Mouse (Mus musculus) T-helper 17 cell (primary cell): Measurements from ENCODE around the gene Gse1.

ENCODE experiments used
- in situ Hi-C, 2 experiments: fragments of 300-600 bp; cut with MboI, MseI; formaldehyde crosslinking; loops; 1 replicate in 1 of 2; 2 replicates in 1 of 2; pipeline ENCODE4 v1.15.1; 2025; ENCODE audit warnings: high pct_unique_total_duplicates in 2 of 2

The Gse1 gene

DNA sequence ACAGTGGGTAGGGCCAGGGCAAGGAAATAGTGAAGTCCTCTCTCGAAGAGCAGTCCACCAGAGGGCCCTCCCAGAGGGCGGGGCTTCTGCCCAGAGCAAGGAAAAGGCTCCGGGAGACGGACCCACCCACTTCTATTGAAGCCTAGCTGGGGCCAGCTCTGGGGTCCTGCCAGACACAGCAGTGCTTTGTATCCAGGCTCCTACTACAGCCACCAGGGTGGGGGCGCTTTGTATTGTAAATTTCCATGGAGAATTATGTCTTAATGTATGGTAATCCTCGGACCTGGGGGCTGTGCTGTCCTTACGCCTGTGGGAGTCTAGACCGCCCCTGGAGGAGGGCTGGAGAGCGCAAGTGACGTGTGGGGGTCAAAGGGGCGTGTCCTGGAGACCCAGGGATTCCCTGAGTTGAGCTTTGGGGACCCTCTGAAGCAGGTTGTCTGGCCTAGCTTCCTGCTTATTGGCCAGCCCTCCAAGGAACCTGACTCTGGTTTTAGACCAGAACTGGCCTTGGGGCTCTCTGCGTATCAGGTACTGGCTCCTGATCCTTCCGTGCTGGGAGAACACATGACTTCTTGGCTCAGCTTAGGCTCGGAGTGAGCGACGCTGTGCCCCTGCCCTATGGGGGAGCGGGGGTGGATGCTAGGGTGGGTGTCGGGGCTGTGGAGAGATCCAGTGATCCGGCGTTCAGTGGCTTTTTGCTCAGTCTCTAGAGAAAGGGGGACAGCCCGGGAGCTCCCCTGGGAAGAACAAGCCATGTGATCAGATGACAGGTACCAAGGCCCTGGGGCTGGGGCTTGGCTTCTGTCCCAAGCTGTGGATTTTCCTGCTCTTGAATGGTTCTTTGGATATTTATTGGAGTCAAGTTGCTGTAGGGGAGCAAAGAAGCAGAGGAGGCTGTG lies 281.1 kb downstream of the Gse1 start:
- in situ Hi-C loops, result no loop called here

DNA sequence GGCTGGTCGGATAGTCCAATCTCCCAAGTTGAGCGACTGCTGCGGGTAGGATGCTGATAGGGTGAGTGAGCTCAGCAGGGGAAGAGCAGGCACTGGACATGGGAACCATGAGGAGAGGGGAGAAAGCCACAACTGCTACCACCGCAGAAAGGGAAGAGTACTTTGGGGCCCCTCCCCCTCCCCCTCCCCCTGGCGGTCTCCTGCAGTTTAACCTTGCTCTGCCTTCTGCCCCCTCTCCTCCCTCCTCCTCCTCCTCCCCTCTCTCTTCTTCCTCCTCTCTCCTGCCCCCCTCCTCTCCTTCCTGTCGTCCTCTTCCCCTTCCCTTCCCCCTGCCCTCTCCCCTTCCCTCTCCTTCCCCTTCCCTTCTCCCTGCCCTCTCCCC lies 281.8 kb downstream of the Gse1 start:
- in situ Hi-C loops, result no loop called here

DNA sequence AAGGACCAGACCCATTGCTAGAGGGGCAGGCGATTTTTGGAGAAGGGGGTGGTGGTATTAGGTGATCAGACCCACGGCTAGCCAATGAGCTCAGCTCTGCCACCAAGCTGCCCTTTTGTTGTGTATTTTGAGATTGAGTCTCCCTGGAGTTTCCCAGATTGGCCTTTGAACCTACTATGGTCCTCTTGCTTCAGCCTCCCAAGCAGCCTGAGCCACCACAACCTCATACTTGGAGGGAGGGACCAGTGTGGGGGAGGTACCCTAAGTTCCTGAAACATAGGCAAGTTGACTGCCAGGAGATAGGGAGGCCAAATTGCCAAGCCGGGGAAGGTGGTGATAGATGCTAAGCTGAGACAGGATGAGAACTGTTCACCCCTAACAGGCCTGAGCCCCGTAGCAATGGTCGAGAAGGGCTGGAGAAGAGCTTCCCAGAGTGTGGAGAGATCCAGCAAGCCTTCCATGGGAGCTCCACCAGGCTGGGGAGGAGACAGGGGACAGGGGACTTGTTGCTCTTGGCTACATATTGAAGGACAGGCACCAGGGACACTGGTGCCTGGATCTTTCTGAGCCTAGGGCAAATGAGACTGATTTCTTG lies 282.7 kb downstream of the Gse1 start:
- in situ Hi-C loops, result no loop called here

DNA sequence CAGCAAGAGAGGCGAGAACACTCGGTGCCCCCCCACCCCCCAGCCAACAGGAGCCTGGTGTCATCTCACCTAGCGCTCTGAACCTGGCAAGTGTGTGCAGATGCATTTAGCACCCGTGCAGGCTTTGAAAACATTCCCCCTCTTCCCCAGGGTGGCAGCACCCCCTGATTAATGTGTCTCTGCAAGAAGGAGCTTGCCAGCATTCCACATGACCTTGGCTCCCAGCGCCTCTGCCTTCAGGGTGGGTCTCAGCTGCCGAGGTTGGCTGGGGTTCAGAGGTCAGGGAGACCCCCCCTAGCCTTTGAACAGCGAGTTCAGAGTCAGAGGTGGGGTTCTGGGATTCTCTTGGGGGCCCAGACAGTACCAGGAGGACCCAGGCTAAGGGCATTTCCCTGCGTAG lies 283.5 kb downstream of the Gse1 start:
- in situ Hi-C loops, result no loop called here

DNA sequence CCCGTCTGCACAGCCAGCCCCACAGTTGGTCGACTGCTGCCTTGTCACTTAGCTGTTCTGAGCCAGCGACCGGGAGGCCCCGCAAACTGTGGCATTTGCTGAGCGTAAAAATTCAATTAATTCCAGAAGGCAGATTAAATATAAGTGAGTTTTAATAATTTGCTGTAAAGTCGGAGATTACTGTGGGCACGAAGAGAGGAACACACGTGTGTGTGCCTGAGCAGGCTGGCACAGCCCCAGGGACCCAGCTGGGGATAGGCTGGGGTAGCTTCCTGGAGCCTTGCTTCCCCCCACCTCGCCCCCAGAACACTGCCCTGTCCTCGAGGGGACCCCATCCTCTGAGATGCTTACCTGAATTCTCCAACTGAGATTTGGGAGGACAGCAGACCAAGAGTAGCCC lies 284.1 kb downstream of the Gse1 start:
- in situ Hi-C loops, result no loop called here

DNA sequence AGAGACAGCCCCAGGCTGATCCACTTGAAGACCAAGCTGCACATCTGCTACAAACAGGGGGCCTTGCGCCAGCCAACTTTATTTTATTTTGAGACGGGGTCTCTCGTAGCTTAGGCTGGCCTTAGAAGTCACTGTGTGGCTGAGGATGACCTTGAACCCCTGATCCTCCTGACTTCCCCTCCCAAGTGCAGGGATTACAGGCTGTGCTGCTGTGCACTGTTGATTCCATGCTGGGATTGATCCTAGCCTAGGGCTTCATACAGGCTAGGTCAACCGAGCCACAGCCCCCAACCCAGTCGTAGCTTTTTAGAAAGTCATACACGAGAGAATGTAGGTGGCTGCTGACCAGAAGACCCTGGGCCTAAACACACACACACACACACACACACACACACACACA lies 284.9 kb downstream of the Gse1 start:
- in situ Hi-C loops, result no loop called here

DNA sequence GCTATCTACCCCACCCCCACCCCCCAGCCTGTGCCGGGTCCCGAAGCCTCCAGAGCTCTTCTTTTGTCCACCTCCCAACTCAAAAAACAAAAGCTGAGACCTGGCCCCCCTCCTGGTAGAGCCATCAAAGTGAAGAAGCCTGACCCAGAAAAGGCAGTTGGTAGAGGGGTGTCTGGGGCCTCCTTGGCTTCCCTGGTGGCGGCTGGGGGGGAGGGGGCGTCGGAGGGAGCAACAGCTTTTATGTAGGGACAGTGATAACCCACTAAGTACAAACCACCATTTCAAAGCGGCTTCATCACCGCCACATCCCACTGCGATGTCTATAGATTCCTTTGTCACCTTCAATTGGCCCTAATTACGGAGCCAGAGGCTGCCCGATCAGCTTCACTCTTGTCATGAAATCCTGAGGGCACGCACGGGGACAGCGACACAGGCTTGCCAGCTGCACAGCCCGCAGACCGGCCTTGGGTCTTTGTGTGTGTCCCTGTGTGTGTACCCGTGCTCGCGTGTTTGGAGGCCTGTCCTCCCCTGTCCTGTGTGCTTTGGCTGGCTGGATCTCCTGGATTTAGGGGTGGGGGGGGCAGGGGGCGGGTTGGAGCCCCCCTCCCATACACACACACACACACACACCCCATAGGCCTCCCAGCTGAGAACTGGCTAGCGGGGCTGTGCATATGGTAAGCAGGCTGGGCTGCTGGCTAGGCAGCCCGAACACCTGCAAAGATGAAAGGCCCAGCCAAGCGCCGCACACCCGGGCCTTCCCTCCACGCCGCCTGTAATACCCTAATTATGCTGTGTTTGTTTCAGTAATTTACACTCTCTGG lies 285.6 kb downstream of the Gse1 start:
- in situ Hi-C loops, result no loop called here

DNA sequence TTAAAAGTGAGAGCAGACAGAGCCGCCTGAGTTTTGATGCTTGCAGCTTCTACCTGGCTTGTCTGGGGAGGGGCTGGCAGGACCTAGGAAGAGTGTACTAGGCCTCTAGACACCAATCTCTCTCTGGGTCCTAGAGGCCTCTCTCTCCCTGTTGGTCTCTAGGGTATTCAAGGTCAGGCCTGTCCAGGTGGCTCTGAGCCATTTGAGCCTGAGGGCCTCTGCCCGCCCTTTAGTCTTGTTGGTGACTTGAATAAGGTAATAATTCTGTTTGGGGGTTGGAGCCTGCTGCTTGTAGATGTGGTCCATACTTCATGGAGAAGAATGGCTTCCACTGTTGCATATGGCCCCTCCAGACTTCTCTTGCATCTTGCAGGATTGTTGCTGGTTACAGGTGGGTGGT lies 287.0 kb downstream of the Gse1 start:
- in situ Hi-C loops, result no loop called here

DNA sequence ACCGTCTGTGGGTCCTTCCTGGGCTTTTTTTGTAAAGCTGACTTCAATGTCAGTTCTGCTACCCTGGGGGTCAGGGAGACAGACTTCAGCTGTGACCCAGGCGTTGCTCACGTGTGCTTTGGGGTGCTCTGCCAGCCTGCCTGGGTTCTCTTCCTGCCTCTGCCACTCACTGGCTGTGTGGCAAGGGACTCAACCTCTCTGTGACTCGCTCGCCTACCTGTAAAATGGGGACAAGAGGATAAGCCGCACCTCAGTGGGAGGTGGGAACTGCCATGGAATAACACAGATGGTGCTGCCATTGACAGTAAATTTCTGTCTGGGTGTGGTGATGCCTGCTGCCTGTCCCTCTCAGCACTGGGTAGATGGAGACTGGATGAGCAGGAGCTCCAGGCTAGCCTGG lies 287.4 kb downstream of the Gse1 start:
- in situ Hi-C loops, result no loop called here

DNA sequence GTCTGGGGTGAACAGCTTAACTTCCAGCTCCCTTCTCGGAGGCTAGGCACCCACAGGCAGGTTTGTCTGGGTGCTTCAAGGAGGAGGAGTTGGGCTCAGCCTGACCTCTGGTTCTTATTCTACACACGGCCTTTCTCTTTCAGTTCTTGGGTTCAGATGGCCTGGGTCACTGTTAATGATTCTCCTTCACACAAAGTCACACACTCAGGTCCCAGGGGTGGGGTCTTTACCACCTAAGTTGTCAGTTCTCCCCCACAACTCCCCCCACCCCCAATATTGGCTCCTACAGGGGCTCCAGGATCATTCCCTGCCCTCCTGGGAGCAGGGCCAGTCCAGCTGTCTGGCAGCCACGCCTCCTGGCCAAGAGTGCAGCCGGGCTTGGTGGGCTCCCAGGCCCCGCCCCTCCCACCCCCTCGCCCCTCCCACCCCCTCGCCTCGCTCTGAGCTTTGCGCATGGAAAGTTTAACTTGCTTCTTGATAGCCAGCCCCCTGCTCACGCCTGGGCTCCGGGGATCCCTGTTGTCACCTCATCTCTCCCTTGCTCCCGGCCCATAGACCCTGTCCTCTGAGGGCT lies 288.0 kb downstream of the Gse1 start:
- in situ Hi-C loops, result no loop called here

DNA sequence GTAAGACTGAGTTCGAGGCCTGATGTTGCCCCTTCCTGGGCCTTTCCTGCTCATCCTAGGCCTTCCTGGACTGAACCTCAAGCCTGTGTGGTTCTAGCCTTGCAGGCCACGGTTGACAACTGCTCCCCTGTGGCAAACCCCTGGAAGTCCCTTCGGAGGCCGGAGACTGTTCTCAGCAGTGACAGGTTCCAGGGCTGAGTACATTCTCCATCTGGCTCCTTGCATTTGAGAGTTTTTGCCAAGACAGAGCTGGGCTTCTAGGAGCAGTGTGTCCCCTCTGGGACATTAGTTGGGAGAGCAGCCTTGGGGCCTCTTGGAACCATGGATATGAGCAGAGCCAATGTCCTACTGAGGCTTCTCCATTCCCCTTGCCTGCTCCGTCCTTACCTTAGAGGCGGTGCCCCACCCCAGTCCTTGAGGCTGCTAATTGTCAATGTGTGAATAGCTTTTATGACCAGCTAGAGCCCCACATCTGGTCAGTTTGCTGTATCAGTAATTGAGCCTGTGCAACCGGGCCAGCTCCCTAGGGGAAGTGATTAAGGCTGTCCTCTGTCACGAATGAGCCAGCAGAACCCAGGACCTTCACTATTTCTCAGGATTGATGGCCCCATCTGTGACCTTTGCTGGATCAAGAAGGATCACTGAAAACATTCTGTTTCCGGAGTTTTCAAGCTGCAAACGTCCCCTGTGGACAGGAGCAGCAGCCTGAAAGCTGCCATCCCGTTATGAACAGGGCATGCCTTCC lies 289.6 kb downstream of the Gse1 start:
- in situ Hi-C loops, result no loop called here

DNA sequence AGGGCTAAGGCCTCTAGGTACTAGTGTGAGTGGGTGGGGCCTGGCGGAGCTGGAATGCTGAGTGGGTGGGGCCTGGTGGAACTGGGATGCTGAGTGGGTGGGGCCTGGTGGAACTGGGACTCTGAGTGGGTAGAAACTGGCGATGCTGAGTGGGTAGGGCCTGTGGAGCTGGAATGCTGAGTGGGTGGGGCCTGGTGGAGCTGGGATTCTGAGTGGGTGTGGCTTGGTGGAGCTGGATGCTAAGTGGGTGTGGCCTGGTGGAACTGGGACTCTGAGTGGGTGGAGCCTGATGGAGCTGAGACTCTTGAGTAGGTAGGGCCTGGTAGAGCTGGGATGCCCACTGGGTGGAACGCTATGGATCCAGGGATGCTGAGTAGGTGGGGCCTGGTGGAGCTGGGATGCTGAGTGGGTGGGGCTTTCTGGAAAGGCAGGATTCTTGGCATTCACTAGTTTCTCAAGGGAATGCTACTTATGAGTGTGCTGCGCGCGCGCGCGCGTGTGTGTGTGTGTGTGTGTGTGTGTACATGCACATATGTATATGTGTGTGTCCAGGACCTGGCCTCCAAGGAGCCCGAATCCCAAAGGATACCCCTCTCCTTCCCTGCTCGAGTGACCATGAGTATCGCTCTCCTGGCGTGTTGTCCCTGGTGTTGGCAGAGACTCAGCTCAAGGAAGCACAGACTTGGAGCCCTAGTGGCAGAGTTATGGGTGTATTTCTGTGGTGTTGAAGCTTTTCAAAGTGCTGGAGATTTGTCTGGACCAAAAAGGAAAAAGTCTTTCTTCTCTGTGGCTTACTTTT lies 290.7 kb downstream of the Gse1 start:
- in situ Hi-C loops, result no loop called here

DNA sequence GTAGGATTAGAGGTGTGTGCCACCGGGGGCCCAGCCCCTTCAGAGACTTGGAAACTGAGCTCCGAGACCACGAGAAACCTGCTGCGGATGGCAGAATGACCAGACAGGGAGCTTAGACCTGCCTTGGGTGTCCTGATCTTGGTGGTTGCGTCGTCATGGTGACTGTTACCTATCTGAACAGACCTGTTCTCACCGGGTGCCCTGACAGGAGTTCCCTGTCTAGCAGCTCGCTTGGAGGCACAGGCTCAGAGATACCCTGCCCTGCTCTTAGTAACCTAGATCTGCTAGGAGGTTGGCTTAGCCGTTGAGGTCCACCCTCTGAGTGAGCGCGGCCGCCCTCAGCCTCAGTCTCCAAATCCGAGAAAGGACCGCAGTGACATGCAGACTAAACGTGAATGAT lies 292.0 kb downstream of the Gse1 start:
- in situ Hi-C loops, result loop anchor here in 1 of 2 experiments (5.0 kb wide), 1 partner anchor 98 kb away; no protein-coding TSS in a partner anchor

DNA sequence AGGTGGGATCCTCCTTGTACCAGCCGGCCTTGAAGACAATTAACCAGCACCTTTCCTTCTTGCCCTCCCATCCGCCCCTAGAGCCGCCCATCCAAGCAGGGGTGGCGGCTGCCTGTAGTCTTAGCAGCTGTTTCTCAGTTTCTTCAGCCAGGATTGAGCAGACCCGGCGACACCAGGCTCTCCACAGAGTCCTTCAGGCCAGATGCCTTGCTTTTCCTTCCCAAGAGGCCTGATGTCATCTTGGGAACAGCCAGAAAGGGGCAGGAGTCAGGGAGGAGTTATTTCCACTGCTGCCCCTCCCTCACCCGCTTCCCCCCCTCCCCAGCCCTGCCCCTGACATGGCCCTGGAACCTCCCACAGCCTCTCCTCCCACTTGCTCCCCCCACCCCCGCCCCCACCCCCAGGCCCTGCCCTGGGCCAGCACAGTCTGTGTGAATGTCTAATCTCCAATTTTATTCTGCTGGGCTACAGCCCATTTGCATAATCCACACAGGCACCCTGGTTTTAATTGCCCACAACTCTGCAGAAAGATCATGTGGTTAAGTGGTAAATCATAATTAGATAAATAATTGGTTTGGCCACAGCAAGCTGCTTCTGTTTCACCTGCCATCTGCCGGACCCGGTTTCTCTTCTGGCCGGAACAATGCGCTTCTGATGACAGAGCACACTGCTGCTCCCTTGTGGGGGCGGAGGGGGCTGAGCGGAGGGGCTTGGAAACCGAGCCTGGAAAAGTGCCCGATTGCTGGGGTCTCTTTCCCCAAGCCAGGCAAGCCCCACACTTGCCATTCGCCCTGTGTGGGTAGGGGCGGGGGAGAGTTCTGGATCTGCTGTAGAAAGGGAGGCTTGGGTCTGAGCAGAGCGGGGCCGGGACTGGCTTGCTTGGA lies 292.7 kb downstream of the Gse1 start:
- in situ Hi-C loops, result loop anchor here in 1 of 2 experiments (5.0 kb wide), 1 partner anchor 99 kb away; no protein-coding TSS in a partner anchor

DNA sequence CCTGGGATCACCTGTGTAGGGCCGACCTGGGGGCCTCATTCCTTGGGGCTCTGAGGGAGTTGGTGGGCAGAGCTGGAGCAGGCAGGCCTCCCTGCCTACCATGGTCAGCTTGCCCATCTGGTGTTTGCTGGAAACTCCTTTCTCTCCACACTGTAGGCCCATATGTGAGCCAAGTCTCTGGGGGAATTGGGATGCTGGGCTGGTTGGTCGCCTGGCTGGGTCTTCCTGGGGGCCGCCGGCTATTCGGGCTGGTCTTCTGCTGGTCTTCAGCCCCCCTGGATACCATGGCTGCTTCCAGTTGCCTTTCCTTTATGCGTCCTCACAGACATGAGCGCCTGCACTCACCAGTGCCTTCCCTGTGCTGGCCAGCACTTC lies 293.3 kb downstream of the Gse1 start:
- in situ Hi-C loops, result loop anchor here in 1 of 2 experiments (5.0 kb wide), 1 partner anchor 99 kb away; no protein-coding TSS in a partner anchor

DNA sequence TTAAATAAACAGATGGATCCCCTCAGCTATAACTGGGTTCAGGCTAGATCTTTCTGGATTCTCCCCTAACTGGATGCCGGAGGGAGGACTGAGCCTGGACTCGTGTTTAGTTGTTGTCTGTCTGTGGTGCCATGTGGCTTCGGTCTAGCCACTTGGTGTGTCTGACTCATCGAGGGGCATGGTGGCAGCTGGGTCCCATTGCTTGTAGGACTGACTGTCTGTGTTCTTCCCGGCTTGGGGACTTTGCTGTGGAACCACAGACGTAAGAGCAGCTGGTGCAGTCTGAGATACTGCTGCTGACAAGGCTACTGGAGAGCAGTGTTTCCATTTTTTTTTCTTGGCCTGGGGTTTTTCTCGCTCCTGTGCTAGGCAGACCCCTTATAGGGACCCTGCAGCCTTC lies 295.4 kb downstream of the Gse1 start:
- in situ Hi-C loops, result loop anchor here in 1 of 2 experiments (5.0 kb wide), 1 partner anchor 101 kb away; no protein-coding TSS in a partner anchor

DNA sequence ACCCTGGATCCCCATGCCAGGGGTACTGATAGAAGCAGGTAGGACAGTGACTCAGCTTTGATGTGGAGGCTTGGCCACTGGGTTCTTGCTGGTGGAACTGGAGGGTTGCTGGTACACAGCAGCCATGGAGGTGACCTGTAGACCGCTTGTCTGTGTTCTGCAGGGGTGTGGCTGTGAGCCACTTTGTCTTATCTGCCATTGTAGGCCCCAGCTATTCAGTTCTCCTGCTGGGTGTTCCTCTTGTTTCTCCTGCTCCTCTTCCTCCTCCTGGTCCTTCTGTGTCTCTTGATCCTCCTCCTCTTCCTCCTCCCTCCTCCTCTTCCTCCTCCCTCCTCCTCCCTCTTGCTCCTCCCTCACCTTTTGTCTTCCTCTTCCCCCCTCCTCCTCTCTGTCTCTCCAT lies 296.9 kb downstream of the Gse1 start:
- in situ Hi-C loops, result no loop called here

DNA sequence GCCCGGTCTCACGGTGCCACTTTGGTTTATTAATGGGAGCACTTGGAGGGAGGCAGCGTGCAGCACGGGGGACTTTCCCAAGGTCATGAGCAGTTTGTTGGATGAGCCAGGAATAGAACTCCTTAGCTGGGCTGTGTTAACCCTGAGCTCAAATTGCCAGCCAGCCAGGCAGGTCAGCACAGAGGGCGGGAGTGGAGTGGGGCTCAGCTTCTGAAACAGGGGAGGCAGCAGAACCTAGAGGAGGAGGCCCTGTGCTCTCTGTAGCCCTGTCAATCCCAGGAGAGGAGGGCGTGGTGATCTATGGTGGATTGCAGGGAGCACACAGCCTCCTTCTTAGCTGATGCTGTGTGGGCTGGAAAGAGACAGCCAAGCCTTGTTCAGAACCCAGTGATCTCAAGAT lies 297.6 kb downstream of the Gse1 start:
- in situ Hi-C loops, result no loop called here

DNA sequence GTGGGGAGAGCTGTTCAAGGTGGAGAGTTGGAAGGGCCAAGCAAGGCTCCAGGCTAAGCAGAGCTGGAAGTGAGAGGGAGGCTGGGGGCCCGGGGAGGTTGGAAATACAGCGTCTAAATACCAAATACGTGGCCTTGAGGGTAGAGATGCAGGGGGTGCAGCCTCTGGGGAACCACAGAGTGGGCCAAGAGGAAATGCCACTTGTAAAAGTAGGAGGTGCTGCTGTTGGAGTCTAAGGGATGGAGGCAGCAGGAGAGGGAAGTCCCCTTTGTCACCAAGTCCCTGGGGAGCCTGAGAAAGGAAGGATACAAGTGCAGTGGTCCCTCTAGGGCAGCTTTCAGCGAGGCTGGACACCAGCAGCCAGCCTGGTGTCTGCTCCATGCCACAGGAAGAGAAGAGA lies 298.3 kb downstream of the Gse1 start:
- in situ Hi-C loops, result no loop called here
